Mouse (Mus musculus): Measurements from ENCODE around the gene Gm5640.
"Not testable (repeated sequence)": the region's sequence is repeated elsewhere in the genome, so short reads cannot be mapped to it uniquely, and the experiment has no call there.

The Gm5640 gene

GRCm38 (mm10) chrX:74645466-74646323 lies at the start of gene Gm5640:
Gene Gm5640, minus strand, starts transcription at chrX:74645635.
- not testable (repeated sequence) for DNase-seq (ENCODE audit: low read depth, low spot score)

DNA sequence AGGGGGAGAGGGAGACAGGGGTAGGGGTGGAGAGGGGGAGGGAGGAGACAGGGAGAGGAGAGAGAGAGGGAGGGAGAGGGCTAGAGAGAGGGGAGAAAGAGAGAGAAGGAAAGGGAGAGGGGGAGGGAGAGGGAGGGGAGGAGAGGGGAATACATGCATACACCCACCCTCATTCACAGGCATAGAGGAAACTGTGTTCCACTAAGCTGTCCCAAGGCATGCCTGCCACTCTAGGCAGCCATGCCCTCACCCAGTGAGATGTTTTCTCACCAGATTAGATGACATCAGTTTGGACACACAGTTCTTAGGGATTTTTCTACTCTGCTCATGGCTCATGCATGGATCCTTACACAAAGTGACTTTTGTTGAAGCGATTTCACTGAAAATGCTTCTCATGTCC lies 958 bp upstream of the Gm5640 start:
- DNase-seq (ENCODE audit: low read depth, low spot score): not testable (repeated sequence)

GRCm38 (mm10) chrX:74592379-74592778 lies 53.1 kb downstream of the Gm5640 start, which contains the start of gene Olfr1325:
Gene Olfr1325, plus strand, starts transcription at chrX:74592679.
- no peak for DNase-seq (ENCODE audit: low read depth, low spot score)
